ENCODE assay signal across 21 mouse cellular contexts in the genomic region with DNA sequence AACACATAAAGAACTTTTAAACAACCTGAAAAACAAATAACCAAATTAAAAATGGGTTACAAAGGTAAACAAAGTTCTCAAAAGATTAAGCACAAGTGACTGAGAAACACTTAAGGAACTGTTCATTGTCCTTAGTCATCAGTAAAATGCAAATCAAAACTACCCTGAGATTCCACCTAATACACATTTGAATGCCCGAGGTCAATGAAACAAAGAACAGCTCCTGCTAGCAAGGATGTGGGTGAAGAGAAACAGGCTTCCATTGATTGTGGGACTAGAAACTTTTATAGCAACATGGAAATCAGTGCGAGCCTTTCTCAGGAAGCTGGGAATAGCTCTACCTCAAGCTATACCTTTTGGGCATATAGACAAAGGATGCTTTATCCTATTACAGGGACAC.
A peak's percentile ranks its signal among the peaks of the same experiment; 100 is the strongest.
DNase-seq lines count a peak whose midpoint lies in the region; ATAC-seq lines count a peak whose summit lies in the region.
"Had no signal": no experiment of that assay in that cellular context is flagged by ENCODE, and none has a peak within 500 bp of the region (broad histone marks: within the 10 kb centered on the region; RNA-seq: fewer than 3 reads in every experiment).

No protein-coding gene starts in this region.

- H3K36me3 ChIP-seq in heart, embryonic 12.5 days: no peaks in the 10 kb centered on the region
- H3K36me3 ChIP-seq: embryonic facial prominence, embryonic 10.5 days; embryonic facial prominence, embryonic 12.5 days; G1E had no signal

- H3K27me3 ChIP-seq in heart, embryonic 12.5 days (replicated peaks): no peaks in the 10 kb centered on the region
- H3K27me3 ChIP-seq: embryonic facial prominence, embryonic 12.5 days; Patski had no signal

- WGBS in heart, embryonic 12.5 days: 68% methylated on average over 2 of the region's 2 CpGs

- no peak overlapping the region for H3K4me3 ChIP-seq in heart, embryonic 12.5 days
- H3K4me3 ChIP-seq: embryonic facial prominence, embryonic 10.5 days; embryonic facial prominence, embryonic 12.5 days had no signal

- DNase-seq in ES-CJ7 (ENCODE audit: low read depth, low spot score) (peak; percentile 85), R1 (ENCODE audit: low read depth, low spot score) (peak; percentile 90), ZHBTc4 (ENCODE audit: low read depth, low spot score) (peak; percentile 81)
- no peak for DNase-seq in T-cell, adult 2 months (ENCODE audit: low spot score)
- no peak for DNase-seq in left cerebral cortex, adult 18-20 months (ENCODE audit: low spot score in 2 of 2)
- DNase-seq: adrenal gland, adult 8-10 months; adrenal gland, postnatal 14 days; adrenal gland, postnatal 36 days; cerebellum, adult 11-12 months; cerebellum, adult 2 months; cerebellum, adult 9-10 months; cerebellum, postnatal 10 days; cerebellum, postnatal 25 days had no signal

- H3K4me2 ChIP-seq in heart, embryonic 12.5 days: no peak overlapping the region
- H3K4me2 ChIP-seq: embryonic facial prominence, embryonic 12.5 days had no signal

- H3K4me1 ChIP-seq in heart, embryonic 12.5 days (replicated peaks): no peaks in the 10 kb centered on the region
- H3K4me1 ChIP-seq: embryonic facial prominence, embryonic 10.5 days; embryonic facial prominence, embryonic 12.5 days had no signal

- ATAC-seq in heart, embryonic 12.5 days (ENCODE audit: insufficient number of reproducible peaks, low FRiP score): no peak
- ATAC-seq: activated CD4-positive, CD25-positive, alpha-beta regulatory T cell, adult 4 months; forebrain, embryonic 14.5 days; forebrain, embryonic 16.5 days; Patski had no signal

- H3K9me3 ChIP-seq in heart, embryonic 12.5 days (replicated peaks): no peaks in the 10 kb centered on the region
- H3K9me3 ChIP-seq: embryonic facial prominence, embryonic 10.5 days; embryonic facial prominence, embryonic 12.5 days; G1E had no signal

- no peak overlapping the region for H3K27ac ChIP-seq in heart, embryonic 12.5 days (ENCODE audit: poor library complexity, severe bottlenecking)
- H3K27ac ChIP-seq: embryonic facial prominence, embryonic 10.5 days; embryonic facial prominence, embryonic 12.5 days had no signal

- H3K9ac ChIP-seq in heart, embryonic 12.5 days: no peak overlapping the region
- H3K9ac ChIP-seq: embryonic facial prominence, embryonic 12.5 days had no signal

Comparison
In these comparisons a context has a peak if more than half of its experiments do, and no peak if none do; other contexts are left out.
1. DNase-seq: peak in ES-CJ7 (single experiment), R1 (single experiment) and ZHBTc4 (single experiment); none in T-cell, adult 2 months (single experiment) and left cerebral cortex, adult 18-20 months (0 of 2).